Mouse (Mus musculus) CH12.LX (cell line): Measurements from ENCODE around the gene Gm44965. TPM values are rescaled to one million over a fixed set of nuclear protein-coding genes. Genes with fewer than 3 reads are reported as not detected.

ENCODE experiments used
- DNase-seq: peaks from one replicate; pipeline ENCODE4 v3.0.0-alpha.2; 2013; ENCODE audit errors: extremely low read depth
- H3K27ac ChIP-seq: 2 replicates; pipeline ENCODE4 v1.5.1; 2012; ENCODE audit warnings: low read depth, mild to moderate bottlenecking, control low read depth, moderate library complexity; ENCODE audit not compliant: insufficient read depth
- H3K27me3 ChIP-seq: replicated peaks from 2 replicates; pipeline ENCODE3; 2012; ENCODE audit warnings: inconsistent platforms
- H3K36me3 ChIP-seq, 2 experiments: replicated peaks in 1 of 2; 2 replicates each; pipeline versions ENCODE3 to v1.6.1; 2012; ENCODE audit warnings: inconsistent platforms in 1 of 2, low read length in 1 of 2, mild to moderate bottlenecking in 1 of 2, mixed read lengths in 1 of 2, moderate library complexity in 1 of 2; ENCODE audit not compliant: control insufficient read depth in 1 of 2, insufficient read depth in 1 of 2
- H3K4me1 ChIP-seq, 2 experiments: 2 replicates each; pipeline ENCODE4 v1.6.1; 2012; ENCODE audit warnings: inconsistent platforms in 1 of 2, moderate library complexity in 1 of 2; ENCODE audit not compliant: insufficient read depth in 2 of 2, control insufficient read depth in 1 of 2
- H3K4me2 ChIP-seq: 2 replicates; pipeline ENCODE4 v1.6.1; 2012; ENCODE audit warnings: low read depth, mild to moderate bottlenecking, control low read depth; ENCODE audit not compliant: poor library complexity, insufficient read depth, severe bottlenecking
- H3K4me3 ChIP-seq, 3 experiments: fragments of 150-350 bp in 1 of 3; sonication (generic) in 1 of 3; replicated peaks in 1 of 3; 2 replicates each; pipeline versions ENCODE3 to v1.5.1; 2011 to 2012; ENCODE audit warnings: low read depth in 2 of 3, low read length in 2 of 3, mild to moderate bottlenecking in 2 of 3, moderate library complexity in 2 of 3, control low read depth in 1 of 3, improper control_type of control experiment in 1 of 3, inconsistent platforms in 1 of 3, mixed read lengths in 1 of 3; ENCODE audit not compliant: poor library complexity in 1 of 3
- H3K79me2 ChIP-seq: replicated peaks from 2 replicates; pipeline ENCODE4 v1.6.1; 2012; ENCODE audit warnings: mild to moderate bottlenecking, moderate library complexity; ENCODE audit not compliant: control insufficient read depth, poor library complexity, insufficient read depth, severe bottlenecking; ENCODE audit errors: extremely low read depth
- H3K9ac ChIP-seq: 2 replicates; pipeline ENCODE4 v1.6.1; 2012; ENCODE audit warnings: low read depth, mild to moderate bottlenecking, control low read depth, moderate library complexity; ENCODE audit not compliant: insufficient read depth
- H3K9me3 ChIP-seq: replicated peaks from 2 replicates; pipeline ENCODE3; 2012; ENCODE audit warnings: low read length, inconsistent platforms, mixed read lengths
- CHD1 ChIP-seq: IDR thresholded peaks from 2 replicates; pipeline ENCODE4 v1.6.1; 2012; ENCODE audit warnings: low read depth, low read length, improper control_type of control experiment, inconsistent platforms
- CHD2 ChIP-seq: IDR thresholded peaks from 2 replicates; pipeline ENCODE4 v1.6.1; 2011; ENCODE audit warnings: low read length, improper control_type of control experiment
- CTCF ChIP-seq, 2 experiments: IDR thresholded peaks in 1 of 2; conservative IDR thresholded peaks in 1 of 2; 2 replicates each; pipeline ENCODE4 v1.5.1; 2011 to 2012; ENCODE audit warnings: low read depth in 2 of 2, low read length in 2 of 2, improper control_type of control experiment in 1 of 2, inconsistent platforms in 1 of 2, mild to moderate bottlenecking in 1 of 2, moderate library complexity in 1 of 2
- ELF1 ChIP-seq: IDR thresholded peaks from 2 replicates; pipeline ENCODE4 v1.6.1; 2014; ENCODE audit warnings: low read depth, mild to moderate bottlenecking, inconsistent platforms, low read length, improper control_type of control experiment
- ETS1 ChIP-seq: conservative IDR thresholded peaks from 2 replicates; pipeline ENCODE4 v1.6.1; 2012; ENCODE audit warnings: low read depth, mild to moderate bottlenecking, inconsistent platforms, low read length, improper control_type of control experiment, moderate library complexity
- GABPA ChIP-seq: IDR thresholded peaks from 2 replicates; pipeline ENCODE4 v1.6.1; 2012; ENCODE audit warnings: low read depth, low read length, improper control_type of control experiment, inconsistent platforms; ENCODE audit not compliant: insufficient replicate concordance
- HCFC1 ChIP-seq: IDR thresholded peaks from 2 replicates; pipeline ENCODE4 v1.6.1; 2012; ENCODE audit warnings: low read depth, mild to moderate bottlenecking, inconsistent platforms, low read length, improper control_type of control experiment
- JUN ChIP-seq: IDR thresholded peaks from 2 replicates; pipeline ENCODE4 v1.6.1; 2011; ENCODE audit warnings: low read depth, mild to moderate bottlenecking, low read length, improper control_type of control experiment, moderate library complexity; ENCODE audit not compliant: insufficient read depth
- KAT2A ChIP-seq: IDR thresholded peaks from 2 replicates; pipeline ENCODE4 v1.6.1; 2012; ENCODE audit warnings: low read length, improper control_type of control experiment, inconsistent platforms; ENCODE audit not compliant: insufficient replicate concordance
- MAFK ChIP-seq: IDR thresholded peaks from 2 replicates; pipeline ENCODE4 v1.6.1; 2011; ENCODE audit warnings: low read length, improper control_type of control experiment; ENCODE audit not compliant: insufficient replicate concordance
- MAX ChIP-seq: IDR thresholded peaks from 2 replicates; pipeline ENCODE4 v1.6.1; 2011; ENCODE audit warnings: low read length, improper control_type of control experiment
- MAZ ChIP-seq: IDR thresholded peaks from 2 replicates; pipeline ENCODE4 v1.6.1; 2012; ENCODE audit warnings: low read depth, mild to moderate bottlenecking, inconsistent platforms, low read length, improper control_type of control experiment, moderate library complexity
- MXI1 ChIP-seq: IDR thresholded peaks from 2 replicates; pipeline ENCODE4 v1.6.1; 2011; ENCODE audit warnings: mild to moderate bottlenecking, low read depth, low read length, improper control_type of control experiment
- NRF1 ChIP-seq: IDR thresholded peaks from 2 replicates; pipeline ENCODE4 v1.6.1; 2014; ENCODE audit warnings: low read depth, mild to moderate bottlenecking, inconsistent platforms, low read length, improper control_type of control experiment, moderate library complexity
- POLR2A ChIP-seq: IDR thresholded peaks from 2 replicates; pipeline ENCODE4 v1.6.1; 2011; ENCODE audit warnings: low read depth, mild to moderate bottlenecking, improper control_type of control experiment, low read length
- POLR2AphosphoS2 ChIP-seq: IDR thresholded peaks from 2 replicates; pipeline ENCODE4 v1.6.1; 2011; ENCODE audit warnings: low read depth, low read length, improper control_type of control experiment
- RAD21 ChIP-seq: IDR thresholded peaks from 2 replicates; pipeline ENCODE4 v1.6.1; 2011; ENCODE audit warnings: low read depth, mild to moderate bottlenecking, low read length, improper control_type of control experiment, moderate library complexity
- RCOR1 ChIP-seq: conservative IDR thresholded peaks from 2 replicates; pipeline ENCODE4 v1.6.1; 2012; ENCODE audit warnings: low read depth, mild to moderate bottlenecking, inconsistent platforms, low read length, improper control_type of control experiment
- SMC3 ChIP-seq: IDR thresholded peaks from 2 replicates; pipeline ENCODE4 v1.6.1; 2011; ENCODE audit warnings: low read depth, low read length, improper control_type of control experiment
- TBP ChIP-seq: conservative IDR thresholded peaks from 2 replicates; pipeline ENCODE4 v1.6.1; 2011; ENCODE audit warnings: low read depth, low read length, improper control_type of control experiment
- TCF12 ChIP-seq: IDR thresholded peaks from 2 replicates; pipeline ENCODE4 v1.6.1; 2014; ENCODE audit warnings: low read depth, mild to moderate bottlenecking, inconsistent platforms, low read length, improper control_type of control experiment
- UBTF ChIP-seq: IDR thresholded peaks from 2 replicates; pipeline ENCODE4 v1.6.1; 2012; ENCODE audit warnings: low read depth, mild to moderate bottlenecking, inconsistent platforms, low read length, improper control_type of control experiment, moderate library complexity
- USF1 ChIP-seq: IDR thresholded peaks from 2 replicates; pipeline ENCODE4 v1.6.1; 2014; ENCODE audit warnings: low read depth, mild to moderate bottlenecking, inconsistent platforms, low read length, improper control_type of control experiment
- ZMIZ1 ChIP-seq: IDR thresholded peaks from 2 replicates; pipeline ENCODE4 v1.6.1; 2012; ENCODE audit warnings: low read depth, mild to moderate bottlenecking, inconsistent platforms, low read length, improper control_type of control experiment
- ZNF384 ChIP-seq: IDR thresholded peaks from 2 replicates; pipeline ENCODE4 v1.6.1; 2012; ENCODE audit warnings: low read depth, low read length, improper control_type of control experiment, inconsistent platforms
- dilution Hi-C: fragments of 300-500 bp; cut with MboI; formaldehyde crosslinking; loops from 2 replicates; pipeline ENCODE4 v1.14.3; 2020; ENCODE audit warnings: low sequenced_read_pairs; ENCODE audit not compliant: extremely low pct_unique_long_range_greater_than_20kb, extremely low pct_ligation_motif_present
- in situ Hi-C: fragments of 300-500 bp; cut with MboI; formaldehyde crosslinking; loops from 3 replicates; pipeline ENCODE4 v1.14.3; 2019; ENCODE audit warnings: low sequenced_read_pairs, low pct_ligation_motif_present, low pct_unique_long_range_greater_than_20kb, mixed read lengths
- polyA plus RNA-seq: library from polyadenylated mRNA; unstranded; fragments of >175 nt; gene quantifications from 2 replicates; pipeline ENCODE4 v1.2.1, GENCODE M21; 2012; ENCODE audit warnings: low read depth; ENCODE audit not compliant: insufficient read length
- total RNA-seq, 2 experiments: library from RNA; depleted of rRNA; stranded (reverse); fragments of 300-350 nt in 1 of 2; fragments of >200 nt in 1 of 2; gene quantifications; 2 replicates each; pipeline ENCODE4 v1.2.3; 2012 to 2014

Gm44965 gene
- total and polyA plus RNA-seq, 3 experiments, result not detected

- Histone ChIP-seq H3K9me3 (peaks cover 3% of the 10 kb centered on the region), H3K4me2 (no peak overlapping the region), H3K4me3 (no peak overlapping the region), H3K79me2 (peaks cover 23% of the 10 kb centered on the region), H3K27ac (no peak overlapping the region), H3K9ac (no peak overlapping the region), H3K4me1 (peaks cover 3 to 37% of the 10 kb centered on the region in 2 experiments; a peak in 3 of 4 replicates), H3K27me3 (no peaks in the 10 kb centered on the region), H3K36me3 (peaks cover 27 to 49% of the 10 kb centered on the region in 2 experiments)
- dilution Hi-C loops, result no loop called here
- in situ Hi-C loops, result no loop called here
- TF ChIP-seq CHD1 (no peak), MAX (no peak), RAD21 (no peak), GABPA (no peak), HCFC1 (no peak), ELF1 (no peak), TCF12 (no peak), CTCF (conservative IDR thresholded peaks at IDR 0.05 in 1 of 2, IDR thresholded peaks at IDR 0.05 in 1 of 2; ENCODE audit: low read depth in 2 of 2, low read length in 2 of 2) (no peak), USF1 (no peak), MAZ (no peak), ETS1 (no peak), MAFK (no peak), KAT2A (no peak), POLR2AphosphoS2 (no peak)
- DNase-seq, result no peak
These were observed 3.5 kb downstream of the Gm44965 start for GRCm38 (mm10) chr6:48597233-48597625.

GRCm38 (mm10) chr6:48600594-48600993 is 6.9 kb downstream of the Gm44965 start:
- H3K36me3 ChIP-seq, result peaks cover 27 to 50% of the 10 kb centered on the region in 2 experiments
- no peak overlapping the region for H3K4me2 ChIP-seq
- no peak for TF ChIP-seq KAT2A
- TF ChIP-seq ZNF384, result no peak
- no peak for TF ChIP-seq SMC3
- TF ChIP-seq TBP, result no peak
- TF ChIP-seq POLR2AphosphoS2, result no peak
- TF ChIP-seq MAFK, result no peak
- TF ChIP-seq RAD21, result no peak
- TF ChIP-seq RCOR1, result no peak
- no peak for TF ChIP-seq ZMIZ1
- no peak for TF ChIP-seq USF1
- no peak for TF ChIP-seq UBTF
- TF ChIP-seq NRF1, result no peak
- TF ChIP-seq JUN, result no peak
- no peak for TF ChIP-seq CHD1
- TF ChIP-seq MAZ, result no peak
- TF ChIP-seq TCF12, result no peak
- no peak for TF ChIP-seq MXI1
- TF ChIP-seq POLR2A, result no peak
- TF ChIP-seq CHD2, result no peak
- H3K4me1 ChIP-seq, result peaks cover 4 to 31% of the 10 kb centered on the region in 2 experiments; a peak in 3 of 4 replicates
- H3K27ac ChIP-seq, result no peak overlapping the region
- H3K9me3 ChIP-seq, result peaks cover 3% of the 10 kb centered on the region
- peaks cover 9% of the 10 kb centered on the region; the same call in 1 of the 2 replicates for H3K79me2 ChIP-seq
- H3K9ac ChIP-seq, result no peak overlapping the region
- dilution Hi-C loops (no loop called here), in situ Hi-C loops (no loop called here)
- H3K27me3 ChIP-seq, result no peaks in the 10 kb centered on the region
- no peak for DNase-seq
- H3K4me3 ChIP-seq, result no peak overlapping the region
